Mouse (Mus musculus): ENCODE measurements at regions not wholly inside any gene's neighbourhood (a gene's known extent, or its start where the extent isn't known, plus 50 kb on each side); places are given as distances from the start of the nearest gene placed in this dataset.

DNA sequence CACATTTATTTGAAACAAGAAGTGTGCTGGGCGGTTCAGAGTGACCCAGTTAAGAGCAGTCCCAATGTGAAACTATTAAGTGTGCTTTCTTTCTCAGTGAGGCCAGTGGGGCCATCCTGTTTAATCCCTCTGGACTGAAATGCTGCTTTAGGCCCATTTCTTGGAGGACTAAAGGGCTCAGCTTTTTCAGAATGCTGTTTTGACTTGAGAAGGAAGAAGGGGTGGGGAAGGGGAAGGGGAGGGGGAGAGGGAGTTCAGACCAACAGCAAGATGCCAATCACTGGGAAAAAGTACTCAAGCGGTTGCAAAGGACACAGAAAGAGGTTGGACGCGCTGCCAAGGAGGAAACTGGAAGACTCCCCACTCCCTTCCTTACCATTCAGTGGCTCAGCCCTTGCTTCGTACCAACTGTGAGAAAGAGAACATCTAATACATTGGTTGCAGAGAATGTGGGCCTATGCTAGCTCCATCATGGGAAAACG is 113.1 kb downstream of the Tmco5 start:
- TF ChIP-seq GATA1 (IDR thresholded peaks at IDR 0.05; ENCODE audit: borderline replicate concordance, low read length): no peak
- TF ChIP-seq FLI1 (IDR thresholded peaks at IDR 0.05; ENCODE audit: low read length): no peak

Data from megakaryocyte, embryonic 14.5 days (primary cell).